Mouse (Mus musculus) ovary, postnatal 36 days (tissue): ENCODE data around the gene Ms4a6b.
"Not testable (repeated sequence)": the region's sequence is repeated elsewhere in the genome, so short reads cannot be mapped to it uniquely, and the experiment has no call there.

Source experiments
- DNase-seq: peaks from one replicate; pipeline ENCODE4 v3.0.0; 2022; ENCODE audit warnings: low spot score, mixed read lengths

Gene Ms4a6b

GRCm38 (mm10) chr19:11533888-11534445, 17.7 kb downstream of the Ms4a6b start:
- DNase-seq = no peak

GRCm38 (mm10) chr19:11536593-11536992, 20.3 kb downstream of the Ms4a6b start, which contains the start of gene Ms4a4d:
Gene Ms4a4d (plus strand): TSS chr19:11536801.
- peak; percentile 31 for DNase-seq

DNA sequence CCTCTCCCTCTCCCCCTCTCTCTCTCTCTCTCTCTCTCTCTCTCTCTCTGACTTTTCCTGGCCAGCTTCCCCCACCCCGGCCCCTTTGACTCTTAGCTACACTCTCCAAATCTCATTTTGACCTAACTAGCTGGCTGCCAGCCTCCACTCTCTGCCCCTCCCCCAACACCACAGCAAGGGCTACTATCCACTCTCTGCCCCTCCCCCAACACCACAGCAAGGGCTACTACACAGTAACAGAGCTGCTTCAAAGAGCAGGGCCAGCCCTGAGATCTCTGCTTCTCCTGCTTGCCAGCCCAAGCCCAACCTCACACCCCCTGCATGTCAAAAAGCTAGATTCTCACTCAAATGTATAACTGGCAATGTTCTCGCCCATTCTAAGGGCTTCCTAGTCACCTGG, 21.0 kb downstream of the Ms4a6b start:
- DNase-seq = peak; percentile 8

DNA sequence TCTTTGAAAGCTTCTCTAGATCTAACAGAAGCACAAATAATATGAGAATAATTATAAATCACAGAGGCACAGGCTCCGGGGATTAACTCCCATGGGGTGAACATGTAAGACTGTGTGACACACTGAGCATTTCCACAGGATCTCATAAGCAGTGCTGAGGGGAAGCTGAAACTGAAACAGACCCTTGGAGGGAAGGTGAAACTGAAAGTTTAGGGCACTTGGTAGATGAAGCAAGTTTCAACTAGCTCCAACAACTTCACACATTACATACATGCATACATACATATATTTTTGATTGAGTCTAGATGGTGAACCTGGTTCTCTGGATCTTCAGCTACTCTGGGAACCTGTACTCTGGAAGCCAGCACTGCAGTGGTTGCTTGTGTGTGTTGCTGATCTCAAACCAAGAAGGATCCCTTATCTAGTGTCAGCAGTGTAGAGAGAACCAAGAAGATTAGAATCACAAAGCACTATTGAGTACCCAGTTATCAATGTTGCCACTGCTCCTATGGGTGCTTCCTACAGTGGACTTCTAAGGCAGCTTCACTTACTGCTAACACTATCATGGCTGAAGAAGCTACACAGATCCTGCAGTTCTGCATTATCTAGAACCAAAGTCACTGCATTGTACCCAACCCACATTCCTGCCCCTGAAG, 24.0 kb downstream of the Ms4a6b start:
- DNase-seq = not testable (repeated sequence)

DNA sequence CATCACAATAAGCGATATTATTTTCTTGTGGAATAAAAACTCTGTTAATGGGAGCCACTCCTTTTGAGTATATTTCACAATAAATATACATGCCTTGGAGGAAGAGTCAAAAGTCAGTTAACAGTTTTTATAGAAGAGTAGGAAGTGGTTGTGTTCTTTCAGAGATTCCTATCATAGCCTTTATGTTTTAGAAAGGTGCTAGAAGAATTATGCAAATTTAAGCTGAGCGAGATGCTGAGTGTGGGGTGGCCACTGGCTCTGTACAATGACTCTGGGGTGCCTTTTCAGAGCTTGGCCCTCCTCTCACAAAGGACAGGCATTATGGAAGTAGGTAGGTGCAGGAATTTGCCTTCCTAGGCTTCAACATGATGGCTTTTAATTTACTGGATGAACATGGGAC, 28.1 kb downstream of the Ms4a6b start:
- not testable (repeated sequence) for DNase-seq

GRCm38 (mm10) chr19:11547911-11548310, 31.6 kb downstream of the Ms4a6b start:
- DNase-seq = no peak

- no peak for DNase-seq
Measured at GRCm38 (mm10) chr19:11554726-11555125, 38.4 kb downstream of the Ms4a6b start.

GRCm38 (mm10) chr19:11559560-11559959, 43.2 kb downstream of the Ms4a6b start:
- not testable (repeated sequence) for DNase-seq

- DNase-seq = no peak
Measured at GRCm38 (mm10) chr19:11574965-11575364, 58.7 kb downstream of the Ms4a6b start.
